Mouse (Mus musculus): ENCODE data around the gene Wdr31. TPM values are rescaled to one million over a fixed set of nuclear protein-coding genes. Genes with fewer than 3 reads are reported as not detected.
A peak's percentile ranks its signal among the peaks of the same experiment; 100 is the strongest.

Gene Wdr31
- 1 to 10 TPM; 7.6 TPM for total RNA-seq (2021)

DNA sequence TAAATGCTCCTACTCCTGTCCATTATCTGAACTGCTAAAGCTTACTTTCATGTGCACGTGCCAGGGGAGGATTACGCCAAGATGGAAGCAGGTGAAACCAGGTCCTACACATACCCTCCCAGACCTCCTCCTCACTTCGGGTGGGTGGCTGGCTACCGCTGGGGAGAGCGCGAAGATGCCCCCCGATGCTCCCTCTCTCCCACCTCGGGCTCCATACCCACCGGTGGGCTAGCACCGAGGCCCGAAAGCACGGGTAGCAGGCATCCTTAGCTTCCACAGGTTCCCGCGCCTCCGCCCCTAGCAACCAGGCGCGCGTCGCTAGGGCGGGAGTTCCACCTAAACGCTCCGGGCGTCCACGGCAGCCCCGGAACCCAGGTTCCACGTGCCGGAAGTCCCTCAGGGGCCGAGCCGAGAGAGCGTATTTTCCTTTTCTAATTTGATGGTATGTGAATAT lies at the start of gene Wdr31:
Gene Wdr31, minus strand, starts transcription at position 299 of the 454 bp plus-strand sequence.
- intact Hi-C loops (cut with DNase I), result loop anchor here (2.0 kb wide), 1 partner anchor 32 kb away; the partner anchor contains the start of gene Hdhd3
- DNase-seq (ENCODE audit: low spot score in 2 of 2), result peak; percentile 84 to 86

DNA sequence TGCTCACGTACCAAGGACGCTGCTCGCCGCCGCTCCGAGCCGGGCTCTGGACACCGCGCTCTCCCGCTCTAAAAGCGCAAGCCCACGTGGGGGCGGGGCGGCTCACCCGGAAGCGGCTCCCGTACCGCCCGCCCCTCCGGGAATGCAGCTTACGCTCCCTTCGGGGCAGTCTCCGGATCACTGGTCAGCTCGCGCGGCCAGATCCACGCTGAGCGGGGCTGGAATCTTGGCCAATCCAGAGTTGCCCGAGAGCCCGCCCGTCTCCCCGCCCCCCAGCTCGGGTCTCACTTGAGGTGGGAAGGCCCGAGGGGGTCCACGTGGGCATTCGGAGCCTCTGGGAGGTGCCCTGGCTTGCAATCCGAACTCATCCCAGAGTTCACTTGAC lies 49.1 kb upstream of the Wdr31 start, which contains the start of gene Alad:
Gene Alad, minus strand, starts transcription at position 70 of the 385 bp plus-strand sequence.
- intact Hi-C loops (cut with DNase I), result loop anchor here (5.0 kb wide), 1 partner anchor 113 kb away; the partner anchor contains the start of genes Cdc26 and Prpf4
- DNase-seq (ENCODE audit: low spot score in 2 of 2), result peak; percentile 81

DNA sequence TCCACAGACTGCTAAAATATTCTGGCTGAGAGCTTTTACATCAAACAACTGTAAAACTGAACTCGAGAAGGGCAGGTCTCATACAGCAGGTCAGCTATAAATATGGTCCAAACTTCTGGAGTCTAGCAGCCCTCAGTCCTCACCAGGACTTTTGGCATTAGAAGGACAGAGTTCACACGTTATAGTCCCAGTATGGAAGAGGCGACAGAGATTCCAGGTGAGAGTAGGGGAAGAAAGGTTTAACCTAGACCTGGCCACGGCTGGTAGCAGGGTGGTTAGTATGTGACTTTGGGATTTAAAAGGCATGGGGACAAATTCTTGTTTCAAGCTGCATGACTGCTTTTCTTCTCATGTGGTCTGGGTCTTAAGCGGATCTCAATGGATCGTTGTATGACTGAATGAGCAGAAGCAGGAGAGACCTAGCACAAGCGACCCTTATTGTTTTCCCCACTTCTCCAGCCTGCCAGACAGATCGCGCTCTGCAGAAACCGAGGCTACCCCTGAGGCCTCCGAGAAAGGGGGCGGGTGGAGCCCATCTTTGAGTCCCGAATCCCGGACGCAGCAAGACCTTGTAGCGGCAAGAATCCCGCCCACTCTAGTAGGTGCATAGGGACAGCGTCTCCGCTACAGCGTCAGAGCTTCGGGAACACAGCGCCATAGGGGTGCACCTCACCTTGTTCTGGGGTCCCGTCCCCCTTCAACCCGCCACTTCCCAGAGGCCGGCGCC lies 48.6 kb upstream of the Wdr31 start:
- intact Hi-C loops (cut with DNase I), result loop anchor here (5.0 kb wide), 1 partner anchor 112 kb away; the partner anchor contains the start of genes Cdc26 and Prpf4

DNA sequence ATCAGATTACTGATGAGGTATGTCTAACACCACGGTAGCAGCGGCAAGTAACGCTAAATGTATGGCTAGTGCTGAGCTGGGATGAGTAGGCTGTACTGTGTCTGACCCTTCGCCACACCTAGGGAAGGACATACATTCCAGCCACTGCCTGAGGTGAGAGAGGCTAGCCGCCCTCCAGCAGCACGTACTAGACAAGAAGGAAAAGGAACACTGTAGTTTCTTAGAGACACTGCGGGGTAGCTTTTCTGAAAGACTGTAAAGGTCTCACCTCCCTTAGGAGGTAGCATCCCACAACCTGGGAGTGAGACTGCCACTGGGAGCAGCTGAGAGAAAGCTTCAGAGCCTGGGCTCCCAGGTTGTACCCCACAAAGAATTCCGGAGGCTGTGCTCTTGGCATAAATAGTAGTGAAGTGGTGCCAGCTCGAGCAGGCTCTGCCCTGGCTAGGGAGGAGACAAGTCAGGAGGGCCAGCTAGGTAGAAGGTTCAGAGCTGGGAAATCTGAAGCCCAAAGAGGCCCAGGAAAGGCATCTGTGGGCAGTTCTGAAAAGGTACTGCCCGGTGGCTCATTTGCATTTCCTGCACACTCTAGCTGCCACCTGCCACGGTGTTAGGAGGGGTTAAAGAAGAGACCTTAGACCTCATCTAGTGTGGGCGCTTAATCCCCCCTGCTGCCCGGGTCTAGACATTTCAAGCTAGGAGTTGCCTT lies 47.9 kb upstream of the Wdr31 start:
- DNase-seq (ENCODE audit: low spot score in 2 of 2), result no peak
- intact Hi-C loops (cut with DNase I), result loop anchor here (5.0 kb wide), 1 partner anchor 111 kb away; the partner anchor contains the start of genes Cdc26 and Prpf4

More for the DNA sequence above, 48.6 kb upstream of the Wdr31 start:
- no peak for DNase-seq (ENCODE audit: low spot score in 2 of 2)

DNA sequence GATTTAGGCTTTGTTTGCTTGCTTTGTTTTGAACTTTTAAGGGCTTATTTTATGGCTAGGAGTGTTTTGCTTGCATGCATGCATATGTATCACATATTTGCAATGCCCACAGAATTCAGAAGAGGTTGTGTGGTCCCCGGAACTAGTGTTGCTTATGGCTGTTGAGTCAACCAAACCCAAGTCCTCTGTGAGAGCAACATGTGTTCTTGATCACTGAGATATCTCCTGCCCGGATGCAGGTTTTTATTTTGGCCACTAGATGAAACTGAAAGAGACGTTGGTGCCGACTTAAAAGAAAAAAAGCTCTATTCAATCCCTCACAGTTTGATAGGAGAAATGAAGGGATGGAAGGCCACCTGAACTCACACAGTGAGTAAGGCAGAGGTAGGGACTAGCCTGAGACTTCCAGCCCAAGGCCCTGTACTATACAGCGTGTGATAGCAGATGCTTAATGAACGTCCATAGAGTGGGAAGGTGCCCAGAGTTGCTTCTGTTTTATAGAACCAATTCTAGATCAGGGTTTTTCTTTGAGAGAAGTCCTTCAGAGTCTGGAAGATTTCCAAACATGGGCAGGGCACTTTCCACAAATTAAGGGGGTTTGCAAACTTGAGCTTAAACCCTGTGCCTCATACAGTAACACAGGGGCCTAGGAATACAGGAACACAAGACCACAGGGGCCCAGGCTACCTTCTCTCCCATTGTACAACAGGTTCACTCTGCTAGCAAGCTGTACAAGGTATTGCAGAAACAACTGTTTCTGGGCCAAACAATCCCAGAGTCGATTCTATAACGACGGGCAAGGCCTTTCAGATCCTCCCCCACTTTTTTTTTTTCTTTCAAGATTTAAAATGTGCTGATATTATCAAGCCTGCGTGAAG lies 47.1 kb upstream of the Wdr31 start:
- intact Hi-C loops (cut with DNase I), result loop anchor here (5.0 kb wide), 1 partner anchor 110 kb away; the partner anchor contains the start of genes Cdc26 and Prpf4
- no peak for DNase-seq (ENCODE audit: low spot score in 2 of 2)

DNA sequence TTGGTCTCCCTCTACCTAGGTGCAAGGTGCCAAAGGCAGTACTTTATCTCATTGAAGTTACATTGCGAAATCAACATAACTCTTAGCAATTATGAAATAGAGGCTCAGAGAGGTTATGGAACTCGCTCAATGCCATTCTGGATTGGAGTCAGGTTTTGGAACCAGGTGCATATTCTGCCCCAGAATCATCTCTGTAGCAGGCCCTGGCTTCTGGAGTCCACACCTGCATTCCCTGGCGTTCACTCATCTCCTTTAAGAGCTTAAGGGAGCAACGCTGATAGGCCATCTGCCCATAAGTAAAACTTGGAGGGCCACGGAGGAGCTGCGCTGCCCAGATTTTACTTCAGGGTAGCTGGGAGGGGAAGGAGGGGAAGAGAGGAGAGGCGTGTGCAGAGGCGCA lies 46.4 kb upstream of the Wdr31 start:
- intact Hi-C loops (cut with DNase I), result loop anchor here (5.0 kb wide), 1 partner anchor 110 kb away; the partner anchor contains the start of genes Cdc26 and Prpf4
- DNase-seq (ENCODE audit: low spot score in 2 of 2), result no peak

DNA sequence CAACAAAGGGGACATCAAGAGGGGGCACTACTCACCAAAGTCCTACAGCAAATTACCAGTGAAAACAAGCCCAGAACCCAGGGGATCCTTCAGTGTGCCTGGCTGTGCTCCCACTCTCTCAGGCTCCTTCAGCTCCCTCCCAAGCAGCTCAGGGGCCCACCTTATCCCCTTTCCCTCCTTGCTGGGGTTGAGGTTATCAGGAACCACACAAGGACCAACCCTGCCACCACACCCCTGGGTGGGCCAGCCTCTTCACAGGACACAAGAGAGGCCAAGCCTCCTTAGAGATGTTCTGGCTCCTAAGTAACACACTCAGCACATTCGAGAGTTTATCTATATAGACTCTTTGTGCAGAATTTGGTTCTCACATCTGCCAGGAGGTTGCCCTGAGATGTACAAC lies 45.9 kb upstream of the Wdr31 start:
- intact Hi-C loops (cut with DNase I), result loop anchor here (5.0 kb wide), 1 partner anchor 109 kb away; the partner anchor contains the start of genes Cdc26 and Prpf4
- no peak for DNase-seq (ENCODE audit: low spot score in 2 of 2)

DNA sequence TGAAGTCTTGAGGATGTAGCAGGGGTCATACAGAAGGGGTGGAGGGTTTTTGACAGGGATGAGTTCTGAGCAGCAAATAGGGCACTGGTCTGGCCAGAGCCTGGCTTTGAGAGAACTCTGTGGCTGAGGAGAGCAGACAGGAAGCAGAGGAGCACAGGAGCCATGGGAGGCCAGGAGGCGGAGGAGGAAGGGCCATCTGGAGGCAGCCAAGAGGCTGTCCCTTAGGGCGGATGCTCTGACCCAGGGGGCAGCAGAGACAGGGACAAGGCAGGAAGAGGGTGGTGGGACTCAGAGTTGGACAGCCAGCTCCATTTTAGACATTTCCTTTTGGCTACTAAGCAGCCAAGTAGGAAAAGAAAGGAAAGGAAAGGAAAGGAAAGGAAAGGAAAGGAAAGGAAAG lies 45.4 kb upstream of the Wdr31 start:
- DNase-seq (ENCODE audit: low spot score in 2 of 2), result no peak
- intact Hi-C loops (cut with DNase I), result loop anchor here (5.0 kb wide), 1 partner anchor 109 kb away; the partner anchor contains the start of genes Cdc26 and Prpf4

DNA sequence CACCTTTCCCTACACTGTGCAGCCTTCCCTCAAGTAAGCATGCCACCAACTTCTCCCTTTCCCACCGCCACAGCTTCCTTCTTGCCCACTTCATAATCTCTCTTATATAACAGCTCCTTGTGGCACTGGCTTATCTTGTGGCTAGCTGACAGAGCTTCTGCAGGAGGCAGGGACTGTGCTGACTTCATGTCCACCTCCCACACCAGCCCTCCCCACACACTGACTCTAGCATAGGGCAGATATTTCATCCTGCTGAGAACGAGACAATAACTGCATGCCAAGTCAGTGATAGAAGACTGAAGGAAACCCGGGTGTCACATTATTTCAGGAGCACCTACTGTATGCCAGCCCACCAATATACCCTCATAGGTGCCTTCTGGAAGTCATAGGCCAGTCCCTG lies 44.8 kb upstream of the Wdr31 start:
- no peak for DNase-seq (ENCODE audit: low spot score in 2 of 2)
- intact Hi-C loops (cut with DNase I), result loop anchor here (5.0 kb wide), 1 partner anchor 108 kb away; the partner anchor contains the start of genes Cdc26 and Prpf4

DNA sequence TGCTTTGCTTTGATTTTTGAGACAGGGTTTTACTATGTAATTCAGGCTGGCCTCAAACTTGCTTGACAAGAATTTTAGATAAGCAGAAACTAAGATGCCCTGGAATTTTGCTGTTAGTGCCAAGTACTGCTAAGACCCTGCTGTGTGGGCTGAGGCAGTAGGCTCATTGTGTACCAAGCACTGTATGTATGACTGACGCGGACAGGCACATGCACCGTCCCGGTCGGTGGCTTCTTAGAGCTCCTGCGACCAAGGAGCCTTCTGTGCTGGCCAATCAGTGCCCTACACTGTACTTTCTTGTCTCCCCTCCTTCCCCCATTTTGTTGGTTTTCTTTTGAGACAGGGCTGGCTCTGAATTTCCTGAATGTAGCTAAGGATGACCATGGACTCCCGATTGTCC lies 44.3 kb upstream of the Wdr31 start:
- no peak for DNase-seq (ENCODE audit: low spot score in 2 of 2)
- intact Hi-C loops (cut with DNase I), result loop anchor here (5.0 kb wide), 1 partner anchor 108 kb away; the partner anchor contains the start of genes Cdc26 and Prpf4

DNA sequence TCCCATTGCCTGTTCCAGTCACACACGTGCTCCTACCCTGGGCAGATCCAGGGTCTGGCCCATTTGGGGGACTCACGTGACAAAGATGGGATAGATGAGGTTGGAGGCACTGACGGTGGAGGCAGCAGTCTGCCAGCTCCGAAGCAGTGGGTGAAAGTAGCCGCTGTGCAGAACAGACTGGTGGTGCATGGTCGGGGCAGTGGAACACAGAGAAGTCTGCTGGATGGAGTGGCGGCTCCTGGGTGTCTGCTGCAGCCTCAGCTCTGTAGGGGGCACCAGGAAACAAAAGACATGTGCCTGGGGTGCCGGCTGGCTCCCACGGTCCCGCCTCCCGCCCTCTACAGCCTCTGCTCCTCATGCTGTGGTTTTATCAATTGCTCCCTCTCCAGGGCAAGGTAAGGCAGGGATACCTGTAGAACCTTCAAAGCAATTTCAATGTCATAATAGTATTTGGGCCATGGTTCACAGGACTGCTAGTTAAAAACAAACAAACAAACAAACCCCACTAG lies 43.4 kb upstream of the Wdr31 start:
- intact Hi-C loops (cut with DNase I), result no loop called here
- no peak for DNase-seq (ENCODE audit: low spot score in 2 of 2)

DNA sequence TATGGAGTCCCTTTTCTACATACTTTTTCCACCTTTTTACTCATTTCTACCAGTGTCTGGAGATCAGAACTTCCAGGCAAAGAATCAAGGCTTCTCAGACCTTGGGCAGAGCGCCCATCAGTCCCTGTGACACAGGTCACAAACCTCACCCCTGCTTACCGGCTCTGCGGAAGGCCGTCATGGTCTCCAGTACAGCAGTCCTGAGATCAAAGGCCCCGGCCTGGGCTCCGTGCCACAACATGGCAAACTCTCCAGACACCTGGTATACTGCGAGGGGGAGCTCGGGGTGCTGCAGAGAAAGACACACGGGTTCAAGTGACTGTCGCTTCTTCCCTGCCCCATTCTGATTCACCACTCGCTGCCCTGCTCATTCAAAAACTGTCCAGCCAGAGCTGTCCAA lies 39.2 kb upstream of the Wdr31 start:
- DNase-seq (ENCODE audit: low spot score in 2 of 2), result no peak
- intact Hi-C loops (cut with DNase I), result no loop called here

DNA sequence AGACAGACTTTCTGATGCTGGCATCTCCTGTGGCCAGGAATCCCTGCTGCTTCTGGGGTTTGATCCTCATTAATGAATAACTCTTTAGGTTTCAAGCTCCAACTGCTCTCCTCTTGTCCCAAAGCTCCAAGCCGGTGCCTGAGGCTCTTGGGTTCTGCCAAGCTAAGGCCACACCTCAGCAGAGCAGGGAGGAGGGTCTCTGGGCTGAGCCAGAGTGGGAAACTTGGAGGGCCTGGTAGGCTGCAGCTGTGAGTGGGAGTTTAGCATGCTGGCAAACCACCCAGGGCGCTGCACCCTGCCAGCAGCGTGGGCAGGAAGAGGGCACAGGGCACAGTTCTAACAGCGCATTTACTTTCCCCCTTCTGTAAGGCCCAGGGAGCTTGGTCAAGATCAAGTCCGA lies 38.1 kb upstream of the Wdr31 start:
- intact Hi-C loops (cut with DNase I), result no loop called here
- no peak for DNase-seq (ENCODE audit: low spot score in 2 of 2)

DNA sequence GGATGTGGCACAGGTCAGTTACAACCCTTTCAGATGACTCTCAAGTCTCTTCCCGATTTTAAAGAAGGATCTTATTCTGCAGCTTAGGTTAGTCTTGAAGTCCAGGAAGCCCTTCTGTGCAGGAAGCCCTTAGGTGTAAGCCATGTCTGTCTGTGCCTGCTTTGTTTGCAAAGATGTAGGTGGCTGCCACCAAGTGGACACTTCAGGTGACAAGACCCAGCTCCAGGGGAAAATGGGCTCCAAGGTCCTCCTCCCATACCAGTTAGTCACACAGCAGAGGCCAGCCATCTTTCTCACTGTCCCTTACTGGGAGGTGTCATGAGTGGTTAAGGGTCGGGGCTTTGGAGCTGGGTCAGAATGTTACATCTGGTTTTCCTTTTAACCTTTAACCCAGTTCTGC lies 36.1 kb upstream of the Wdr31 start:
- DNase-seq (ENCODE audit: low spot score in 2 of 2), result no peak
- intact Hi-C loops (cut with DNase I), result no loop called here

DNA sequence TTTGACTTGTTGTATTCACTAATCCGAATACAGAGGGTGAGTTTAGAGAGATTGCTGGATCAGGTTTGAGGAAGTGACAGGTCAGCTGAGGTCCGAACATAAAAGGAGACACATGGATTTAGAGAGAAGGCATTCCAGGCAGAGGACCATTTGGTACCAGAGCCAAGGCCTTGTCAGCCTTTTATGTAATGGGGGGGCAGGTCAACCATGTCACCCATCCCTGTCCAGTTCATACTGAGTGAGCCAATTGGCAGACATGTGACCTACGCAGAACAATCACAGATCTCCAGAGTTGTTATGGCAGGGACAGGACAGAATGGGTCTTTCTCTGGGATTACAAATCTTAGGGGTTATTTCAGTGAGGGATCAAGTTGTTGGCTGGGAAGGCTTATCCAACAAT lies 35.3 kb upstream of the Wdr31 start:
- no peak for DNase-seq (ENCODE audit: low spot score in 2 of 2)
- intact Hi-C loops (cut with DNase I), result no loop called here

DNA sequence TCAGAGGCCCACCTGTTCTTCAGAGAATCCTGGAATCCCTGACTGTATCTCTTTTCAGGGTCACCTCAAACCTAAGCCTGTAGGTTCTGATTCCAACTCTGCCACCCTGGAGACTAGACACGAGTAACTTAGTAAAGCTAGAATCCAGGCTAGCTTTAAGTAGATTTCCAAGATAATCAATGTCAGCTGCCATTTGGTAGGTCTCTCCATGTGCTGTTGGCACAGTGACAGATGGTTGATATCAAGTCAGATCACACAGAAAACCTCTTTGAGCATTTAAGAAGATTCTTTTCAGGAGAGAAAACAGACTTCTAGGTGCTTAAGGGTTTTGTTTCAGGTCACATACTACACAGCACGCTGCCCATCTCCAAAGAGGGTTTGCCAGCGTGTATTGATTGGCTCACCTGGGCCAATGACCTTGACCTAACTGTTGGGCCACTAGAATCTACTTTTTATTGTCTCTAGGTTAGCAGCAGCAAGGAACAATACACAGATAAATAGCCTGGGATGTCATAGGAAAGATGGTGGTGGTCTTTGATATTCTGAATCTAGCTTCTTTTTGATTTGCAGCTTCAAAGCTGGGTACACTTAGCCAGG lies 32.8 kb upstream of the Wdr31 start, which contains the start of gene Hdhd3:
Gene Hdhd3, minus strand, starts transcription at position 94 of the 597 bp plus-strand sequence.
- no peak for DNase-seq (ENCODE audit: low spot score in 2 of 2)
- intact Hi-C loops (cut with DNase I), result loop anchor here (2.0 kb wide), 1 partner anchor 33 kb away; the partner anchor contains the start of gene Wdr31

DNA sequence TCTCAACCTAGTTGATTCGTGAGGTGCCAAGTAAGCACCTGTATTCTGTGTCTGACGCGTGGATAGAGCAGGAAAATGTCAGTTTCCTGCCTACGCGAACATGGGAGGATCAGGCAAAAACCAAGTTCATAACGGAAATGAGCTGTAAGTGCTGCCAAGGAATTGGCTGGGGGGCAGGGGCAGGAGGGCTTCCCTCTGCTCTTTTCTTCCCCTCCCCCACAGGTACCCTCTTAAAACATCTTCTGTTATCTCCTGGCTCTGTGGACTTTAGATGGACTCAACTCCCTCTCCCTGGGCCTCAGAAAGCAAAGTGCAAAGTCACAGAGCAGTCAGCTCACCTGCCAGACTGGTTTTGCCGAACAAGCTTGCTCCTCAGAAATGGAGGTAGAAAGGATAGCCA lies 32.3 kb upstream of the Wdr31 start:
- DNase-seq (ENCODE audit: low spot score in 2 of 2), result no peak
- intact Hi-C loops (cut with DNase I), result loop anchor here (2.0 kb wide), 1 partner anchor 32 kb away; the partner anchor contains the start of gene Wdr31

DNA sequence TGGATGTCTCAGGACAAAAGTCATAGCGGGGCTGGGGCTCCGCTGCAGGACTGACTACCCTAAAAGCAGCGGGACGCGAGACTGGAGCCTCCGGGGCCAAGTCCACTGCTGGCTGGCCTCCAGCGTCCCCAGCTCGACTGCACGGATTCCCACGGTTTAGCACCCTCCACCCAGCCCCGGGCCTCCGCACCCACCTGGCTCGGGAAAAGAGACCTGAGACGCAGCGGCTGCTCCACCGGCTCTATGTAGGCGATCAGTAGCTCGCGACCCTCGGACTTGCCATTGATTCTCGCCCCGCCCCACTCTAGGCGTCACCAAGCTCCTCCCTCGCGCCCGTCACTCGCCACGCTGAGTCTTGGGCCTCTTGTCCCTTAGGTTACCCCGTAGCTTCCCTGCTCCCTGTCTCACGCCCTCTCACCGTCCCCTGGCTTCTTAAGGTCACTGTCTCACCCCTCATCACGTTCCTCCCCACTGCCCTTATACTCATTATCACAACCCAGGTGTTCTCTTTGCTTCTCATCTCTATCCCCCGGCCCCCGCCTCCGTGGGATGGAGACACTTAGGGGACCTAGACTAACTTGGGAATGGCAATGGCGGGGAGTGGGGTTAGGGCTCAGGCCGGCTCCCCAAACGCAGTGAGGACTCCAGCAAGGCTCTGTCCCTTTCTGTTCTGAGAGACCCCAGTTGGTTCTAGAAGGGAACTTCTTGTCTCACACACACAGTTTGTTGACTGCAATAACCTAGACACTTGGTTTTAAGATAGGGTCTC lies 31.5 kb upstream of the Wdr31 start:
- peak; percentile 89 to 94 for DNase-seq (ENCODE audit: low spot score in 2 of 2)
- intact Hi-C loops (cut with DNase I), result loop anchor here (2.0 kb wide), 2 partner anchors 31 to 71 kb away; partner anchors contain the start of gene Wdr31

Data from left cerebral cortex, postnatal 25 days (tissue).